Mouse (Mus musculus): ENCODE measurements at regions not wholly inside any gene's neighbourhood (a gene's known extent, or its start where the extent isn't known, plus 50 kb on each side); places are given as distances from the start of the nearest gene placed in this dataset.

- Histone ChIP-seq H3K4me1 (no peaks in the 10 kb centered on the region), H3K27me3 (replicated peaks) (no peaks in the 10 kb centered on the region), H3K36me3 (replicated peaks; ENCODE audit: low read length) (no peaks in the 10 kb centered on the region), H3K4me3 (replicated peaks) (peak overlapping the region; percentile 21), H3K9me3 (peaks cover 4% of the 10 kb centered on the region; the same call in 1 of the 2 replicates)
- TF ChIP-seq FLI1 (IDR thresholded peaks at IDR 0.05; ENCODE audit: low read length) (no peak), GATA1 (IDR thresholded peaks at IDR 0.05; ENCODE audit: borderline replicate concordance, low read length) (no peak)
These were observed 442.9 kb upstream of the Gm10295 start for GRCm38 (mm10) chr7:71794201-71794600.

GRCm38 (mm10) chr7:71788401-71788800 lies 437.1 kb upstream of the Gm10295 start:
- no peak overlapping the region for H3K4me3 ChIP-seq (replicated peaks)
- no peaks in the 10 kb centered on the region for H3K4me1 ChIP-seq
- TF ChIP-seq FLI1 (IDR thresholded peaks at IDR 0.05; ENCODE audit: low read length) (no peak), GATA1 (IDR thresholded peaks at IDR 0.05; ENCODE audit: borderline replicate concordance, low read length) (no peak)
- H3K36me3 ChIP-seq (replicated peaks; ENCODE audit: low read length): no peaks in the 10 kb centered on the region
- H3K9me3 ChIP-seq: no peaks in the 10 kb centered on the region
- H3K27me3 ChIP-seq (replicated peaks): no peaks in the 10 kb centered on the region

- Histone ChIP-seq H3K4me3 (replicated peaks) (no peak overlapping the region), H3K4me1 (no peaks in the 10 kb centered on the region), H3K9me3 (no peaks in the 10 kb centered on the region), H3K27me3 (replicated peaks) (no peaks in the 10 kb centered on the region), H3K36me3 (replicated peaks; ENCODE audit: low read length) (no peaks in the 10 kb centered on the region)
- TF ChIP-seq GATA1 (IDR thresholded peaks at IDR 0.05; ENCODE audit: borderline replicate concordance, low read length): no peak
- TF ChIP-seq FLI1 (IDR thresholded peaks at IDR 0.05; ENCODE audit: low read length): no peak
These were observed 431.2 kb upstream of the Gm10295 start for GRCm38 (mm10) chr7:71782496-71782895.

GRCm38 (mm10) chr7:71749886-71750285 lies 398.6 kb upstream of the Gm10295 start:
- Histone ChIP-seq H3K27me3 (replicated peaks) (no peaks in the 10 kb centered on the region), H3K9me3 (no peaks in the 10 kb centered on the region), H3K36me3 (replicated peaks; ENCODE audit: low read length) (no peaks in the 10 kb centered on the region), H3K4me1 (no peaks in the 10 kb centered on the region), H3K4me3 (replicated peaks) (no peak overlapping the region)
- TF ChIP-seq GATA1 (IDR thresholded peaks at IDR 0.05; ENCODE audit: borderline replicate concordance, low read length) (no peak), FLI1 (IDR thresholded peaks at IDR 0.05; ENCODE audit: low read length) (no peak)

- H3K36me3 ChIP-seq (replicated peaks; ENCODE audit: low read length): no peaks in the 10 kb centered on the region
- no peak overlapping the region for H3K4me3 ChIP-seq (replicated peaks)
- no peaks in the 10 kb centered on the region for H3K27me3 ChIP-seq (replicated peaks)
- TF ChIP-seq GATA1 (IDR thresholded peaks at IDR 0.05; ENCODE audit: borderline replicate concordance, low read length) (no peak), FLI1 (IDR thresholded peaks at IDR 0.05; ENCODE audit: low read length) (no peak)
- no peaks in the 10 kb centered on the region for H3K9me3 ChIP-seq
- no peaks in the 10 kb centered on the region for H3K4me1 ChIP-seq
These were observed 395.0 kb upstream of the Gm10295 start for GRCm38 (mm10) chr7:71746118-71746897.

GRCm38 (mm10) chr7:71728509-71728908 lies 377.2 kb upstream of the Gm10295 start:
- no peaks in the 10 kb centered on the region for H3K27me3 ChIP-seq (replicated peaks)
- TF ChIP-seq FLI1 (IDR thresholded peaks at IDR 0.05; ENCODE audit: low read length): no peak
- TF ChIP-seq GATA1 (IDR thresholded peaks at IDR 0.05; ENCODE audit: borderline replicate concordance, low read length): no peak
- no peaks in the 10 kb centered on the region for H3K36me3 ChIP-seq (replicated peaks; ENCODE audit: low read length)
- H3K9me3 ChIP-seq: no peaks in the 10 kb centered on the region
- no peaks in the 10 kb centered on the region for H3K4me1 ChIP-seq
- H3K4me3 ChIP-seq (replicated peaks): no peak overlapping the region

GRCm38 (mm10) chr7:71708209-71708608 lies 356.9 kb upstream of the Gm10295 start:
- Histone ChIP-seq H3K27me3 (replicated peaks) (peaks cover 34% of the 10 kb centered on the region), H3K4me3 (replicated peaks) (no peak overlapping the region), H3K9me3 (no peaks in the 10 kb centered on the region), H3K4me1 (peaks cover 19% of the 10 kb centered on the region), H3K36me3 (replicated peaks; ENCODE audit: low read length) (no peaks in the 10 kb centered on the region)
- TF ChIP-seq GATA1 (IDR thresholded peaks at IDR 0.05; ENCODE audit: borderline replicate concordance, low read length) (no peak), FLI1 (IDR thresholded peaks at IDR 0.05; ENCODE audit: low read length) (no peak)

GRCm38 (mm10) chr7:71706201-71706600 lies 354.9 kb upstream of the Gm10295 start:
- no peak for TF ChIP-seq GATA1 (IDR thresholded peaks at IDR 0.05; ENCODE audit: borderline replicate concordance, low read length)
- TF ChIP-seq FLI1 (IDR thresholded peaks at IDR 0.05; ENCODE audit: low read length): no peak

GRCm38 (mm10) chr7:71705426-71706050 lies 354.3 kb upstream of the Gm10295 start:
- H3K4me1 ChIP-seq: peaks cover 19% of the 10 kb centered on the region
- H3K4me3 ChIP-seq (replicated peaks): peak overlapping the region; percentile 88
- no peaks in the 10 kb centered on the region for H3K9me3 ChIP-seq
- no peak for TF ChIP-seq FLI1 (IDR thresholded peaks at IDR 0.05; ENCODE audit: low read length)
- no peak for TF ChIP-seq GATA1 (IDR thresholded peaks at IDR 0.05; ENCODE audit: borderline replicate concordance, low read length)
- H3K36me3 ChIP-seq (replicated peaks; ENCODE audit: low read length): no peaks in the 10 kb centered on the region
- H3K27me3 ChIP-seq (replicated peaks): peaks cover 36% of the 10 kb centered on the region

More at GRCm38 (mm10) chr7:71706201-71706600, 354.9 kb upstream of the Gm10295 start:
- Histone ChIP-seq H3K4me1 (peaks cover 19% of the 10 kb centered on the region), H3K36me3 (replicated peaks; ENCODE audit: low read length) (no peaks in the 10 kb centered on the region), H3K27me3 (replicated peaks) (peaks cover 36% of the 10 kb centered on the region), H3K4me3 (replicated peaks) (no peak overlapping the region), H3K9me3 (no peaks in the 10 kb centered on the region)

GRCm38 (mm10) chr7:71704661-71705240 lies 353.5 kb upstream of the Gm10295 start:
- H3K9me3 ChIP-seq: no peaks in the 10 kb centered on the region
- peaks cover 19% of the 10 kb centered on the region for H3K4me1 ChIP-seq
- TF ChIP-seq GATA1 (IDR thresholded peaks at IDR 0.05; ENCODE audit: borderline replicate concordance, low read length) (no peak), FLI1 (IDR thresholded peaks at IDR 0.05; ENCODE audit: low read length) (no peak)
- H3K36me3 ChIP-seq (replicated peaks; ENCODE audit: low read length): no peaks in the 10 kb centered on the region
- peak overlapping the region; percentile 88 for H3K4me3 ChIP-seq (replicated peaks)
- peaks cover 36% of the 10 kb centered on the region for H3K27me3 ChIP-seq (replicated peaks)
